Mouse (Mus musculus): ENCODE results near the gene Rab8a. TPM values are rescaled to one million over a fixed set of nuclear protein-coding genes. Genes with fewer than 3 reads are reported as not detected.
A peak's percentile ranks its signal among the peaks of the same experiment; 100 is the strongest.

The Rab8a gene
- total RNA-seq, 2 experiments from 2014 or later: 40.9 to 41.9 TPM

- intact Hi-C loops (cut with DNase I): no loop called here
- no peak for DNase-seq (ENCODE audit: low spot score in 2 of 2)
Measured at GRCm38 (mm10) chr8:72144345-72144975, 16.5 kb upstream of the Rab8a start.

GRCm38 (mm10) chr8:72145511-72145910 is 15.5 kb upstream of the Rab8a start:
- DNase-seq (ENCODE audit: low spot score in 2 of 2): no peak
- intact Hi-C loops (cut with DNase I): no loop called here

- intact Hi-C loops (cut with DNase I): no loop called here
- DNase-seq (ENCODE audit: low spot score in 2 of 2): no peak
Measured at GRCm38 (mm10) chr8:72146056-72146455, 14.9 kb upstream of the Rab8a start.

GRCm38 (mm10) chr8:72146556-72146955 is 14.4 kb upstream of the Rab8a start:
- intact Hi-C loops (cut with DNase I): no loop called here
- DNase-seq (ENCODE audit: low spot score in 2 of 2): peak in 1 of 2 experiments; percentile 21

- intact Hi-C loops (cut with DNase I): no loop called here
Measured at GRCm38 (mm10) chr8:72147266-72147665, 13.7 kb upstream of the Rab8a start.

GRCm38 (mm10) chr8:72149056-72149455 is 11.9 kb upstream of the Rab8a start:
- intact Hi-C loops (cut with DNase I): no loop called here
- DNase-seq (ENCODE audit: low spot score in 2 of 2): no peak

More at GRCm38 (mm10) chr8:72147266-72147665, 13.7 kb upstream of the Rab8a start:
- DNase-seq (ENCODE audit: low spot score in 2 of 2): no peak

- DNase-seq (ENCODE audit: low spot score in 2 of 2): no peak
Measured at GRCm38 (mm10) chr8:72151418-72152078, 9.5 kb upstream of the Rab8a start.

GRCm38 (mm10) chr8:72153382-72153781 is 7.6 kb upstream of the Rab8a start:
- intact Hi-C loops (cut with DNase I): no loop called here
- no peak for DNase-seq (ENCODE audit: low spot score in 2 of 2)

More at GRCm38 (mm10) chr8:72151418-72152078, 9.5 kb upstream of the Rab8a start:
- intact Hi-C loops (cut with DNase I): no loop called here

GRCm38 (mm10) chr8:72158096-72158495 is 2.9 kb upstream of the Rab8a start:
- intact Hi-C loops (cut with DNase I): no loop called here
- DNase-seq (ENCODE audit: low spot score in 2 of 2): no peak

GRCm38 (mm10) chr8:72158726-72159125 is 2.3 kb upstream of the Rab8a start:
- intact Hi-C loops (cut with DNase I): no loop called here
- DNase-seq (ENCODE audit: low spot score in 2 of 2): no peak

GRCm38 (mm10) chr8:72160007-72160406 is 993 bp upstream of the Rab8a start:
- DNase-seq (ENCODE audit: low spot score in 2 of 2): no peak
- intact Hi-C loops (cut with DNase I): no loop called here

GRCm38 (mm10) chr8:72162821-72163220 is 1.8 kb downstream of the Rab8a start:
- intact Hi-C loops (cut with DNase I): no loop called here
- DNase-seq (ENCODE audit: low spot score in 2 of 2): no peak

- DNase-seq (ENCODE audit: low spot score in 2 of 2): no peak
- intact Hi-C loops (cut with DNase I): no loop called here
Measured at GRCm38 (mm10) chr8:72169098-72169668, 8.2 kb downstream of the Rab8a start.

GRCm38 (mm10) chr8:72169681-72170249 is 8.8 kb downstream of the Rab8a start:
- intact Hi-C loops (cut with DNase I): no loop called here
- DNase-seq (ENCODE audit: low spot score in 2 of 2): no peak

GRCm38 (mm10) chr8:72177346-72177925 is 16.4 kb downstream of the Rab8a start:
- intact Hi-C loops (cut with DNase I): loop anchor here (2.0 to 5.0 kb wide), 3 partner anchors 65 to 210 kb away; partner anchors contain the start of gene Ap1m1
- peak; percentile 70 to 79 for DNase-seq (ENCODE audit: low spot score in 2 of 2)

- no peak for DNase-seq (ENCODE audit: low spot score in 2 of 2)
- intact Hi-C loops (cut with DNase I): no loop called here
Measured at GRCm38 (mm10) chr8:72183554-72184202, 22.7 kb downstream of the Rab8a start.

- no peak for DNase-seq (ENCODE audit: low spot score in 2 of 2)
- intact Hi-C loops (cut with DNase I): no loop called here
Measured at GRCm38 (mm10) chr8:72187793-72188331, 26.9 kb downstream of the Rab8a start.

GRCm38 (mm10) chr8:72189417-72190214 is 28.6 kb downstream of the Rab8a start, which contains the start of gene Hsh2d:
Gene Hsh2d, plus strand, starts transcription at chr8:72189638.
- intact Hi-C loops (cut with DNase I): no loop called here
- no peak for DNase-seq (ENCODE audit: low spot score in 2 of 2)

GRCm38 (mm10) chr8:72190215-72190539 is 29.2 kb downstream of the Rab8a start:
- intact Hi-C loops (cut with DNase I): no loop called here
- no peak for DNase-seq (ENCODE audit: low spot score in 2 of 2)
